Mouse (Mus musculus): ENCODE measurements around the gene Myrip. TPM values are rescaled to one million over a fixed set of nuclear protein-coding genes. Genes with fewer than 3 reads are reported as not detected.

Myrip gene
- total RNA-seq, 2 experiments from 2014 or later: 82.1 to 89.5 TPM

DNA sequence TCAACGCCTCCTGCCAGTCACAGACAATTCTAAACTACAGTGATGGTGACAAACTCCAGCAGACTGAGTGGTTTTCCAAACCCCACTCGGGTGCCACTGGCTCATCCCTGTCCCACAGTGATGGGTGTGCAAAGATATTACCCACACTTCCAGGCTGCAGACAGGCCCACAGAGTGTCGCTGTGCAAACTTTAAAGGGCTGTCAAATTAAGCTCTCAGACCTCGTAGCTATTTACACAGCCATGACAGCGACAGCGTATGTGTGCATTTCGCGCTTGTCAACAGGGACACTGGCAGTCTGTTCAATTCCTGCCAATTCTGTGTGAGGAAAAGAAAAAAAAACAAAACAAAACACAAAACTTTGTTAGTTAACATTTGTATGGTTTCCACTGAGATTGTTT, 134.5 kb downstream of the Myrip start:
- intact Hi-C loops (cut with DNase I): loop anchor here (10.0 kb wide), 1 partner anchor 139 kb away; the partner anchor contains the start of gene Rpl14
- no peak for DNase-seq (ENCODE audit: low spot score in 2 of 2)

- intact Hi-C loops (cut with DNase I): loop anchor here (10.0 kb wide), 1 partner anchor 138 kb away; the partner anchor contains the start of gene Rpl14
- no peak for DNase-seq (ENCODE audit: low spot score in 2 of 2)
Measured at GRCm38 (mm10) chr9:120436854-120437253, 135.5 kb downstream of the Myrip start.

GRCm38 (mm10) chr9:120437266-120437876, 136.1 kb downstream of the Myrip start:
- no peak for DNase-seq (ENCODE audit: low spot score in 2 of 2)
- intact Hi-C loops (cut with DNase I): loop anchor here (10.0 kb wide), 1 partner anchor 137 kb away; the partner anchor contains the start of gene Rpl14

DNA sequence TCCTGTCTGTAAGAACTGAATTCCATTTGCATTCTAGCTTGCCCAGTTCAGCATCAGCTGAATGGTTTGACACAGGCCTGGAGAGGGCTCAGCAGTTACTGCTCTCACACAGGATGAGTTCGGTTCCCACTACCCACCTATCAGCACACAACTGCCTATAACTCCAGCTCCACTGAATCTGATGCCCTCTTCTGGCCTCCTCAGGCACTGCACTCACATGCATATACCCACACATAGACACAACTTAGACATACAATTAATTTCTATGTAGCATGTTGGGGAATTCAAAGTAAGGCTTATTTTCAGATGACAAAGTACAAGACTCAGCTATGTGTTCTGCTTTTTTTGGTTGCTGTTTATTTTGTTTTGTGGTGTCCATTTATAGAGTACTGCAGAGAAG, 137.0 kb downstream of the Myrip start:
- no peak for DNase-seq (ENCODE audit: low spot score in 2 of 2)
- intact Hi-C loops (cut with DNase I): loop anchor here (10.0 kb wide), 1 partner anchor 136 kb away; the partner anchor contains the start of gene Rpl14

GRCm38 (mm10) chr9:120438781-120439180, 137.5 kb downstream of the Myrip start:
- no peak for DNase-seq (ENCODE audit: low spot score in 2 of 2)

GRCm38 (mm10) chr9:120444642-120445041, 143.3 kb downstream of the Myrip start:
- no peak for DNase-seq (ENCODE audit: low spot score in 2 of 2)
- intact Hi-C loops (cut with DNase I): no loop called here

More at GRCm38 (mm10) chr9:120438781-120439180, 137.5 kb downstream of the Myrip start:
- intact Hi-C loops (cut with DNase I): loop anchor here (10.0 kb wide), 1 partner anchor 136 kb away; the partner anchor contains the start of gene Rpl14

DNA sequence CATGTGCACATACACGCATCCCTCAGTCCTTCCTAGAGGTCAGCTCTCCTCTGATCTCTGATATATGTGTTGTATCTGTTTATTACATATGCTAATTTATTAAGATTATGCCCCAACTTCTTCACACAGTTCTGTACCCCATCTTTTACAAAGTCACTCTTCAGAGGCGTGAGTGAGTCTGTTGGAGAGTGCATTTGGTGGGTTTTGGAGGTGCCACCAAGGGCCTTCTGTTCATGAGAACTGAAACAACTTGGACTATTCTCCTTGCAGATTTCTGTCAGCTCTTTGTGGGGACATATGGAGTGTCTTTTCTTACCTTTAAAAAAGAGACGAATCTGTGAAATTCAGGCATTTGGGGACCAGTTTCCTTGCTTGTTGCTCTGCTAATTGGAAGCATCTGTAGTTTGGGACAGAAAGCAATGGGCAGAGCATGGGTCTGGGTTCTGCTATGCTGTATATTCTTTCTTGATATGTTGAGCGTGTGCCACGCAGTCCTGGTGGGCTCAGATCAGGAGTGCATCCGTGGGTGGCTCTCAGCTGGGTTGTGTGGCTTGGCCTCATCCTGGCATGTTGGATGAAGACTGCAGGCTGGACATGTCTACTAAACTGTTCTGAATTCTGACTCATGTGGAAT, 148.5 kb downstream of the Myrip start:
- intact Hi-C loops (cut with DNase I): no loop called here
- no peak for DNase-seq (ENCODE audit: low spot score in 2 of 2)

- intact Hi-C loops (cut with DNase I): no loop called here
- DNase-seq (ENCODE audit: low spot score in 2 of 2): no peak
Measured at GRCm38 (mm10) chr9:120455768-120456655, 154.7 kb downstream of the Myrip start.

- intact Hi-C loops (cut with DNase I): no loop called here
- DNase-seq (ENCODE audit: low spot score in 2 of 2): no peak
Measured at GRCm38 (mm10) chr9:120470431-120470830, 169.1 kb downstream of the Myrip start.

DNA sequence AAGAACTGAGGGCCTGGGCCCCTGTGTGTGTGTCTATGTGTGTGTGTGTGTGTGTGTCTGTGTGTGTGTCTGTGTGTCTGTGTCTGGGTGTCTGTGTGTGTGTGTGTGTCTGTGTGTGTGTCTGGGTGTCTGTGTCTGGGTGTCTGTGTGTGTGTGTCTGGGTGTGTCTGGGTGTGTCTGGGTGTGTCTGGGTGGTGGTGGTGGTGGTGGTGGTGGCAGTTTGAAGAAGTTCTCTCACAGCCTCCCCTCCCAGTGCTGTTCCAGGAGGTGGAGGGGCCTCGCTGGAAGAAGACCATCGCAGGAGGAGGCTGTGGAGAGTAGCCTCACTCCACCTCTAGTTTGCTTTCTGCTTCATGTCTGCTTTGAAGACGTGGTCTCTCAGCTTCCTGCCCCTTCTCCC, 180.3 kb downstream of the Myrip start:
- no peak for DNase-seq (ENCODE audit: low spot score in 2 of 2)
- intact Hi-C loops (cut with DNase I): no loop called here

DNA sequence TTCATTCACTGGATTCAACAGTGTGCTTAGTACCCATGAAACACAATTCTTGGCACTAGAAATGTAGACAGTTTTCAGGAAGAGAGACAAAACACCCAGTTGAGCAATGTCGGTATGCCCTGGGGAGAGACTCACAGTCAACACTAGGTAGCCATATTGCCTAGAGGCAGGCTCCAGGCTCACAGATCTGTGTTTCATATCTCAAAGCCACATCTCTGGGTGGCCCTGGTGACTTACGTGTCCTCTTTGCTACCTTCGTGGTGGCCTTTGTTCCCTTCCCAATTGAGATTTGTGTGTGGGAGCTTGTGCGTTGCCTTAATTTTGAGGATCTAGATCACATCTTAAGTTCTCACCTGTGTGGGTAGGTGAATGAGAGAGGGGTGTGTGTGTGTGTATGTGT, 181.1 kb downstream of the Myrip start:
- intact Hi-C loops (cut with DNase I): no loop called here

GRCm38 (mm10) chr9:120483101-120483500, 181.8 kb downstream of the Myrip start:
- no peak for DNase-seq (ENCODE audit: low spot score in 2 of 2)

More for the DNA sequence above, 181.1 kb downstream of the Myrip start:
- no peak for DNase-seq (ENCODE audit: low spot score in 2 of 2)

DNA sequence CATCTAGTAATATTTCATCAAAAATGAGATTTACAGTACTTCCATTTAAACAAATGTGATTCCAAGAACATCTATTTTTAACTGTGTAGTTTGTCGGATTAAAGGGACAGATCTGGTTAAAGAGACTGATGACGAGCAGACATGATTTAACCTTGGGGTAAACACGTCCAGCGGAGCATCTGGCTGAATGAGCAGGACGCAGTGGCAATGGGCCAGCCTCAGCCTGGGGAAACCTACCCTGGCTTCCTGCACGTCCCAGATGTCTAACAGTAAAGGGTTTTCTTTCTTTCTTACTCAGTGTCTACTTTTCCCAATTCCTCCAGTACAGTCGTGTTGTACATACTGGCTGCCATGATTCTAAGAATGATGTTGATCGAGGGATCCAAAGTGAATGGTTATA, 185.8 kb downstream of the Myrip start:
- no peak for DNase-seq (ENCODE audit: low spot score in 2 of 2)
- intact Hi-C loops (cut with DNase I): no loop called here

More at GRCm38 (mm10) chr9:120483101-120483500, 181.8 kb downstream of the Myrip start:
- intact Hi-C loops (cut with DNase I): no loop called here

DNA sequence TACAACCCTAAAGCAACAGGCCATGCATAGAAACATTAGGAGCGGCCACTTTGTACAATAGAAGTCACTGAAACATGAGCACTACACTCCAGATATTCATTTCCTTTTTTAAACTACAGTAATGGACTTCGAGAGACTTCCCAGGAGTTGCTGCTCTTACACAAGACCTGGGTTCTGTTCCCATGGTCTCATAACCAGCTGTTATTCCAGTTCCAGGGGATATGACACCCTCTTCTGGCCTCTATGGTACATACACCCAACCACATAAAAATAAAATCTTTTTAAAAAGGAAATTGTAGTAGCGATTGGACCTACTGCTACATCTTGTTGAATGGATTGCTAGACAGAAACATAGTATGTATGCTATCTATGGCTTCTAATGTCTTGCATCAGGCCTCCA, 190.2 kb downstream of the Myrip start:
- no peak for DNase-seq (ENCODE audit: low spot score in 2 of 2)
- intact Hi-C loops (cut with DNase I): loop anchor here (5.0 kb wide), 1 partner anchor 364 kb away; the partner anchor contains the start of gene Rpsa

DNA sequence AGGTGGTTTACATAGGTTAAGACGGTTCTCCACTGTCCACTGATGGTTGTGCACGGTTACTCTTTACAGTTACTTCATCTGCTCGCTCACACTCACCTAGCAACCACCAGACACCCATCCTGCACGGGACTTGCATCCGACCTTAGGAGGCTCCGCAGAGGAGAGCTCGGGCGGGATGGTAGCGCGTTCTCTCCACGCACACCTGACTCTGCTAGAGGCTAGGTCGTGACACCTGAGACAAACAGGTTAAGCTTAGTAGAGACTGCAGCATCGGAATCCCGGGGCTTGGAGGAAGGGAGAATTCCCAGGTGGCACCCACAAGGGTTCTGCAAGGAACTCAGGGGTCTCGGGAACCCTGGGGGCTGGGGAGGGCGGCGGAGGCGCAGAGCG, 190.7 kb downstream of the Myrip start, which contains the start of gene Eif1b:
TSS of gene Eif1b (plus strand) at position 223 of the 390 bp plus-strand sequence.
- intact Hi-C loops (cut with DNase I): loop anchor here (5.0 kb wide), 1 partner anchor 365 kb away; the partner anchor contains the start of gene Rpsa
- DNase-seq (ENCODE audit: low spot score in 2 of 2): no peak

DNA sequence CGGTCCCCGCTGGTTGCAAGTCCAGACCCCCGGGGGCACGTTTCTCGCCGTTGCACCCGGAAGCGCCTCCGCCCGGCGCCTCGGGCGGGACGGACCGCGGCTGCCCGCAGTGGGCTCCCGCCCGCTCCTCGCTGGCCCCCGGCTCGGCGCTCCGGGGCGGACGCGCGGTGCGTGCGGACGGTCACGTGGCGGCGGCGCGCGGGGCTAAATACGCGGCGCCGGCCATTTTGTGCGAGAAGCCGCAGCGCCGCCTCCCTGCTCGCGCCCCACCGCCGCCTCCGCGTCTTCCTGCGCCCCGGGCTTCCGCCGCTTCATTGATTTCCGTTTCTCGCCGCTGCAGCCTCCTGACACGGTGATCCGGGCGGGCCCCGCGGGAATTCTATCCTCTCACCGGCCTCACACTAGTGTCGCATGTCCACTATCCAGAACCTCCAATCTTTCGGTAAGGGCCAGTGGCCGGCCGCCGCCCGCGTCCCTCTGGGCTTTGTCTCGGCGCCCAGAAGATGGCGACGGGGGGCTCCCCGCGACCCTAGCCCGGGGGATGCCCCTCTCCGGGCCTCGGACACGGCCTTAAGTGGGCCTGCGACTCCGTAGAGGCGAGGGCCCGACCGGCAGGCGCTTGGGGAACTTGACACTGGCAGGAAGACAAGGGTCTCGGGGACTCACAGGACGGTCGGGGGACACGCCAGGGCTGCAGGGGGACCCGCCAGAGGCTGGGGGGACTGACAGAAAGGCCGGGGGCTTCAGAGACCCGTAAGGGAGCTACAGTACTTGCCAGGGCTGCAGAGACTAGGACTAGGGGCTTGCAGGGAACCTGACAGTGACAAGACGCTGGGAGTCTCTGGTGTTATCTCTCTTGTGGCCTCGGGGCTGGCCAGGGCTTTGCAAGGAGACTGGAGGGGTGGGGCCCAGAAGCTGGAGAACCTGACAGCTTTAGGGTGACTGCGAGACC, 191.4 kb downstream of the Myrip start:
- intact Hi-C loops (cut with DNase I): loop anchor here (5.0 kb wide), 1 partner anchor 365 kb away; the partner anchor contains the start of gene Rpsa
- peak; percentile 83 to 91 for DNase-seq (ENCODE audit: low spot score in 2 of 2)

DNA sequence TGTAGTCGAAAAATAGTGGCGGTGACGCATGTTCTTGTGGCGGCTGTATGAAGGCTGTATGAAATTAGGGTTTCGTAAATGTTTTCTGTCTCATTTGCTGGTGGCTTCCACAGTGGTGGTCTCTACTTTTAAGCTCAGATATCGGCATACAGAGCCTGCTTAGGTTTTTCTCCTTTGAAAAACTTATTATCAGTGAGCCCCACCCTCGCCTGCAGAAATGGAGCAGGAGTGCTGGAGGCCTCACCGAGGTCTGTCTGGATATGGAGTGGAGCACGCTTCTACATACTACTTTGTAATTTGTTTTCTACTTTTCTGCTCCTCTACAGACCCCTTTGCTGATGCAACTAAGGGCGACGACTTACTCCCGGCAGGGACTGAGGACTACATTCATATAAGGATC, 192.5 kb downstream of the Myrip start:
- intact Hi-C loops (cut with DNase I): loop anchor here (5.0 kb wide), 1 partner anchor 366 kb away; the partner anchor contains the start of gene Rpsa
- DNase-seq (ENCODE audit: low spot score in 2 of 2): no peak

- DNase-seq (ENCODE audit: low spot score in 2 of 2): peak; percentile 57 to 69
- intact Hi-C loops (cut with DNase I): loop anchor here (1.0 to 5.0 kb wide), 3 partner anchors 62 to 354 kb away; partner anchors contain the start of gene Rpl14
Measured at GRCm38 (mm10) chr9:120496691-120497090, 195.4 kb downstream of the Myrip start.
